Mouse (Mus musculus): ENCODE measurements at regions not wholly inside any gene's neighbourhood (a gene's known extent, or its start where the extent isn't known, plus 50 kb on each side); places are given as distances from the start of the nearest gene placed in this dataset.
"Not testable (repeated sequence)": the region's sequence is repeated elsewhere in the genome, so short reads cannot be mapped to it uniquely, and the experiment has no call there.

GRCm38 (mm10) chr8:63829096-63829495 lies 123.0 kb downstream of the Sgo2b start:
- ChIA-PET CTCF (no interaction called here), POLR2A (no interaction called here)

- ChIA-PET POLR2A (interaction anchor here in 1 of 4 experiments (0.6 kb wide), 1 partner anchor 821 kb away, joined by 7 read pairs; no protein-coding TSS in a partner anchor), CTCF (no interaction called here)
These were observed 123.9 kb downstream of the Sgo2b start for GRCm38 (mm10) chr8:63828141-63828540.

- ChIA-PET CTCF (no interaction called here), POLR2A (no interaction called here)
These were observed 167.6 kb downstream of the Sgo2b start for GRCm38 (mm10) chr8:63784496-63784895.

GRCm38 (mm10) chr8:63760891-63761290 lies 191.2 kb downstream of the Sgo2b start:
- CTCF ChIA-PET = no interaction called here
- POLR2A ChIA-PET = no interaction called here

DNA sequence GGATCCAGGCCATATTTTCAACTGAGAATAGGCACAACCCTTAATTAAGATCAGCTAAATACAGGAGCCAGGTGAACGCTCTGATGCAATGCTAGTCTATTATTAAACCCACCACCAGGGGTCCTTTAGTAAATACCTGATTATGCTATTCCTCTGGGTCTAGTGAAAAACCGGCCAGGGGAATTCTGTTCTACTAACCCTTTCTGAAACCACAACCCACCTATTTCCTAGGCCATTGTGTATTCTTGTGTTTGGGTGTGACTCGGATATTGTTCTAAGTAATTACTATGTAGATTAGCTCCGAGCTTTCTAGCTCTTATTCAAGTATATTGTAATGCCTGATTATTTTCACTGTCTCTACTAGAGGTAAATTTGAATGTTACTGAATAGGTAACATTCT lies 192.1 kb downstream of the Sgo2b start:
- POLR2A ChIA-PET = interaction anchor here in 1 of 4 experiments (0.6 kb wide), 1 partner anchor 120 kb away, joined by 4 read pairs; no protein-coding TSS in a partner anchor
- CTCF ChIA-PET = interaction anchor here in 1 of 4 experiments (0.7 kb wide), 1 partner anchor 26 kb away, joined by 3 read pairs; no protein-coding TSS in a partner anchor

- CTCF ChIA-PET = no interaction called here
- POLR2A ChIA-PET = no interaction called here
These were observed 196.8 kb downstream of the Sgo2b start for GRCm38 (mm10) chr8:63755236-63755635.

GRCm38 (mm10) chr8:63754812-63755211 lies 197.2 kb downstream of the Sgo2b start:
- ChIA-PET POLR2A (no interaction called here), CTCF (interaction anchor here in 1 of 4 experiments (0.6 kb wide), 1 partner anchor 1519 kb away, joined by 5 read pairs; no protein-coding TSS in a partner anchor)

DNA sequence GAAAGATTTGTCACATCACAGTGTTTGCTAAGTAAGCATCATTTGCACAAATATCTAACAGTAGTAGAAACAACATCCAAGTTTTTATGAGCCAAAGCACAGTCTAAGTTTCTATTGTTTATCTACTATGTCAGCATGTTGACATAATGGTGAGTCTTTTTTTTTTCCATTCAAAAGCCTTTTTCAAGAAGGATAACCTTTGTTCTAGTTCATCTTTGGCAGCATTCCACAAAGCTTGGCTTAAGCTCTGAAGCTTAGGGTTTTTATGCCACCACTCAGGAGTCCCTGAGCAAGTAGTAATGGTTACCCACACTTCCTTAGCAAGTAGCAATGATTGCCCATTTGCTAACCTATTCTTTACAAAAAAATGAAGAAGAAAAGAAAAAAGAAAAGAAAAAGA lies 198.8 kb downstream of the Sgo2b start:
- ChIA-PET CTCF (no interaction called here), POLR2A (no interaction called here)

DNA sequence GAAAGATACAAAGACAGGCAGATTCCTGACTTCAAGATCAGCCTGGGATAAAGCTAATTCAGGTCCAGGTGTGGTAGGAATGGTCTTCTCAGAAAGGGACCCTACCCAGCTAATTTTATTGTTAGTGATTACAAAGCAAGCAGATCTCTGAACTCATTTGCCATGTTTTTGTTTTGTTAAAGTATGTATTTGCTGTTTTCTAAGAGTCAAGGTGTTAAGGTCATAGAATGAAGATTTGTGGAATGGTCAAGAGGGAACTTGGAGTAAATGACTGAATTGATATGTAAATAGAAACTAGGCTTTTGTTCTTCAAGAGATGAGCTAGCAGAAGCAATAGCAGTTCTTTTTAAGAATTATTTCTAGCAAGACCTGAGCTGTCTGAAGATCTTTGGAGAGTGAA lies 217.6 kb downstream of the Sgo2b start:
- POLR2A ChIA-PET = interaction anchor here (0.6 to 1.5 kb wide), 5 partner anchors 10 to 53 kb away, joined by 3 to 5 read pairs (median 3); no protein-coding TSS in a partner anchor
- CTCF ChIA-PET = interaction anchor here in 3 of 4 experiments (0.5 to 0.7 kb wide), 3 partner anchors 26 to 312 kb away, joined by 3 to 4 read pairs (median 3); no protein-coding TSS in a partner anchor

DNA sequence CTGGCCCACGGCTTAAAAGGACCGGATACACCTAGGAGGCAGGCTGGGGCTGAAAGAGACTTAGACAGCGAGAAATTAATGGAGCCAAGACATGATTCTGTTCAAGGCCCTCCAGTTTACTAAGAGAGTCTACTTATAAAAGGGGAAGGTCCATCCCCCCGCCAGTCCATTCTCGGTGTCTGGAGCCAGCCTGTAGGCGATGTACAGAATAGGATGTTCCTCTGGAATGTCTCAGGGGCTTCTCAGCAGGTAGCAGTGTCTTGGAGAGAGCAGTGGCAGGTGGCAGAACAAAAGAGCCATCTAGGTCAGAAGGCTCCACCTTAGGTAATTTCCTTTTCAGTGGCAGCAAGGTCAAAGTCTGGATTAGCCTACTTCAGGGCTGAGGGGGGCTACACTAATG lies 221.3 kb downstream of the Sgo2b start:
- POLR2A ChIA-PET, CTCF ChIA-PET: not testable (repeated sequence)
